Mouse (Mus musculus) T-cell, adult 2 months (primary cell): ENCODE results near the gene Golgb1.

ENCODE experiments used
- DNase-seq: peaks from one replicate; pipeline ENCODE4 v3.0.0; 2022; ENCODE audit warnings: low spot score

Golgb1 gene

GRCm38 (mm10) chr16:36944895-36945424 lies 70.0 kb downstream of the Golgb1 start:
- DNase-seq = no peak

GRCm38 (mm10) chr16:36946459-36947159 lies 71.7 kb downstream of the Golgb1 start:
- DNase-seq = no peak

GRCm38 (mm10) chr16:36947646-36948197 lies 72.8 kb downstream of the Golgb1 start:
- DNase-seq = no peak

- DNase-seq = no peak
Observed at GRCm38 (mm10) chr16:36949614-36950336, 74.8 kb downstream of the Golgb1 start.

- no peak for DNase-seq
Observed at GRCm38 (mm10) chr16:36951029-36951428, 76.1 kb downstream of the Golgb1 start.

- DNase-seq = no peak
Observed at GRCm38 (mm10) chr16:36955106-36955505, 80.2 kb downstream of the Golgb1 start.

- DNase-seq = no peak
Observed at GRCm38 (mm10) chr16:36963415-36963814, 88.5 kb downstream of the Golgb1 start.

GRCm38 (mm10) chr16:36979127-36979526 lies 104.2 kb downstream of the Golgb1 start:
- no peak for DNase-seq
